Mouse (Mus musculus) adrenal gland, postnatal 4 days (tissue): ENCODE data around the gene Zfhx3. TPM values are rescaled to one million over a fixed set of nuclear protein-coding genes. Genes with fewer than 3 reads are reported as not detected.

ENCODE experiments used
- DNase-seq, 2 experiments: peaks; one replicate each; pipeline ENCODE4 v3.0.0; 2021 to 2022; ENCODE audit warnings: low spot score in 2 of 2, mixed read lengths in 2 of 2
- total RNA-seq, 2 experiments: library from RNA; stranded (reverse); gene quantifications; 2 replicates each; pipeline ENCODE4 v1.2.3; 2021

The Zfhx3 gene
- total RNA-seq, 2 experiments from 2014 or later = 38.1 to 42.0 TPM

GRCm38 (mm10) chr8:108909455-108909854, 967.0 kb downstream of the Zfhx3 start:
- no peak for DNase-seq

DNA sequence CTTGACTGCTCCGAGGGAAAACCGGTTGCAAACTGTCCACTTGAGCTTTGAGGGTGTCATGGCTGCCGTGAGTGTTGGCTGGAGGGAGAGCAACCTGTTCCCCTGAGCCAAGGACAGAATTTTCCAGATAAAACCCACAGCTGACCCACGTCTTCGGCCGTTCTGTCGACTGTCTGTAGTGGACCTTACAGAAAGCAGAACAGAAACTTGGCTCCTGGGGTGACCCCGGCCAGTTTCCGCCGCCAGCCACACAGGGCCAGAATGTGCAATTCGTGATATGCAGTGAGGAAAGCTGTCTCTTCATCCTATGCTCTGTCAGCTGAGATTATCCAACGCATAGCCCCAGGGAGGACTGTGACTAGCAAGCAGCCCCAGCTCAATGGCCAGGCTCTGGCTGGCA, 968.4 kb downstream of the Zfhx3 start:
- DNase-seq = no peak

DNA sequence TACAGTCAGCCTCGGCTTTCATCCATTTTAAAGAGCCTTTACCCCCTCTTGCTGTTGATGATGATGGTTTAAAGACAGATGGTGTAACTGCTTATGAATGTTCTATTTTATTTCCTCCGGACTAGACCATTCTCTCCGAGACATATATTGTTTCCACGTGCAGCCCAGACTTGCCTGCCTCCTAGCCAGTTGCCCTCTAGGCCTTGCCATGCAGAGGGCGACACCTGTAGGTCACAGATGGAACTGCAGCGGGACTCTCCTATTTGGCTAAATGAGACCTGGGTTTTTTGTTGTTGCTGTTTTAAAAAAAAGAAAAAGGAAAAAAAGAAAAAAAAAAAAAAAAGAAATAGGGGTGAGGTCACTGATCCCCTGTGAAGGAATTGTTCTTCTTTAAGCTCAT, 969.1 kb downstream of the Zfhx3 start:
- DNase-seq = peak; percentile 63 to 79

DNA sequence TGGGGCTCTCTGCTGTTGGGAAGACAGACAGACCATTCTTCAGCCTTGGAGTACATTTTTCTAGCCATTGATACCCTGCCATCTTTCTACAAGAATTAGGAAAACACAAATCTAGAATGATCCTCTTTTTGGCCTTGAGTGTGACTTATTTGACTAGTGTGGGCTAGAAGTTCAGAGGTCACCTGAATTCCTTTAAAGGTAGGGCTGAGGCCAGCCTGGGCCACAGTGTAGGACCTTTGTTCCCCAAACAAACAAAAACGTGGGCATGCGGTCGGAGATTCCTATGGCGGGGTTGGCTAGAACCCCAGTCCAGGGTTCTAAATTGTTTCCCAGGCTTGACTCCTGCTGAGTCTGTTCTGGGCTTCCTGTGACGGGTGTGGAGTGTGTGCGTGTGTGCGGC, 970.6 kb downstream of the Zfhx3 start:
- DNase-seq = no peak

DNA sequence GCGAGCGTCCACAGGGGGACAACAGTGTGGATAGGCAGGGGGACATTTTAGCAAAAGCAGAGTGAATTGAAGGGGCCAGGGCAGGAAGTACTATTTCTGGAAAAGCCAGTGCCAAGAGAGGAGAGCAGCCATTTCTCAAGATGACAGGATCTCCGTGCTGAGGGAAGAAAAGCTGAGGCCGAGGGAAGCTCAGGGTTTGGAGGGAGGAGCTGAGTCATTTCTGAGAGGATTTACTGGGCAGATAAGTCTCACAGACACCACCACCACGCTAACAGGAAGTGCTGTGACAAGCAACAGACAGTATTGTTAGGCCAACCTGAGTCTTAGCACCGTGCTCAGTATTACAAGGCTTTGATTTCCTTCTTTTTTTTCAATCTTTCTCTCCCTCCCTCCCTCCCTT, 973.0 kb downstream of the Zfhx3 start:
- DNase-seq = no peak

DNA sequence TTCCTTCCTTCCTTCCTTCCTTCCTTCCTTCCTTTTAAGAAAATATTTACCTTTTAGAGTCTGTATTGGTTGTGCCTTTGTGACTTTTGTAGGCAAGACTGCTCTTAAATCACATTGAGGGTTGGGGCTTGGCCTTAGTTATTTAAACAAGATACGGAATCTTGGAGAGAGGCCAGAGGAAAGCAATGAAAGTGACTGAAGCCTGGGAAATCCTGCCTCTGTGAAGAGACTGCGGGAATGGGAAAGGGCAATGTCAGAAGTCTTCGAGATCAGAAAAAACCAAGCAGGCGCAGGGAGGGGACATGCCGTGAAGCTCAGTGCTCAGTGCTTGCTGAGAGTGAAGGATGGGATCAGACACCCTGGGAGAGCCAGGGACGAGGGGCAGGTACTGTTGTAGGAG, 973.4 kb downstream of the Zfhx3 start:
- no peak for DNase-seq

- DNase-seq = no peak
Observed at GRCm38 (mm10) chr8:108920151-108920550, 977.7 kb downstream of the Zfhx3 start.

DNA sequence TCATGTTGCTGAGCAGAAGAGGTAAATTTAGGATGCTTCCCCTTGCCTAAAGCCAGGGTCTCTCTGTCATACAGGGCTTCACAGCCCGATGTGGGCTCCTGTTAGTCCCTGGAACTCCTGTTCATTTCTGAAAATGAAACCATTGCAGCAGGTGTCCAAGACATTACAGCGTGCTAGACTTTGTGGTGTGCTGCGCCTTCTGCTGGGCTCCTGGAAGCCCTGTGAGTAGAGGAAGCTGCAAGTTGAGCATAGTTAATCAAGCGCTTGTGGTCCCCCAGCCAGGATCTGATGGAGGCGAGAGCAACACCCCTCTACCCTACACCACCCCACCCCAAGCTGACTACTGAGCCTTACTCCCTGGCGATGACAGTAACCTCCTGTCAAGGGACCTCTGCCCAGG, 980.7 kb downstream of the Zfhx3 start:
- DNase-seq = no peak

DNA sequence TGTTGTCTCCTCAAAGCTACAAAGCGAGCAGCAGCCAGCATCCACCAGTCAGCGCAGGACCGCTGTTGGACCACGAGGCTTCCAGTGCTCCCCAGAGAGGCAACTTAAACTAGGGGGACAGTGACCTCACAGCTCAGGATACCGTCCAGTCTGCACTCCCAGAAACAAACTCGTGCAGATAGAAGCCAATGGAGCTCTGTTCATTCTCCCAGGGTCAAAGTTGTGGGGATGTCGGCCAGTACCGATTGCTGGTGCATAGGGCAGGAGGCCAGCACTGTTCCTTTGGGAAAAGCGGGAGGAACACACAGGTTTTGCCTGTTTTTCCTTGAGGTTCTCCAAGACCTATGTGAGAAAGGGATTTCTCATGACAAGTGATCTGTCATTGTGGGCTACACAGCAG, 982.1 kb downstream of the Zfhx3 start:
- no peak for DNase-seq

- DNase-seq = no peak
Observed at GRCm38 (mm10) chr8:108926106-108926505, 983.7 kb downstream of the Zfhx3 start.

GRCm38 (mm10) chr8:108930635-108931034, 988.2 kb downstream of the Zfhx3 start:
- no peak for DNase-seq

GRCm38 (mm10) chr8:108931837-108932236, 989.4 kb downstream of the Zfhx3 start:
- DNase-seq = no peak

- no peak for DNase-seq
Observed at GRCm38 (mm10) chr8:108932729-108933128, 990.3 kb downstream of the Zfhx3 start.

- DNase-seq = no peak
Observed at GRCm38 (mm10) chr8:108935834-108936694, 993.6 kb downstream of the Zfhx3 start.

DNA sequence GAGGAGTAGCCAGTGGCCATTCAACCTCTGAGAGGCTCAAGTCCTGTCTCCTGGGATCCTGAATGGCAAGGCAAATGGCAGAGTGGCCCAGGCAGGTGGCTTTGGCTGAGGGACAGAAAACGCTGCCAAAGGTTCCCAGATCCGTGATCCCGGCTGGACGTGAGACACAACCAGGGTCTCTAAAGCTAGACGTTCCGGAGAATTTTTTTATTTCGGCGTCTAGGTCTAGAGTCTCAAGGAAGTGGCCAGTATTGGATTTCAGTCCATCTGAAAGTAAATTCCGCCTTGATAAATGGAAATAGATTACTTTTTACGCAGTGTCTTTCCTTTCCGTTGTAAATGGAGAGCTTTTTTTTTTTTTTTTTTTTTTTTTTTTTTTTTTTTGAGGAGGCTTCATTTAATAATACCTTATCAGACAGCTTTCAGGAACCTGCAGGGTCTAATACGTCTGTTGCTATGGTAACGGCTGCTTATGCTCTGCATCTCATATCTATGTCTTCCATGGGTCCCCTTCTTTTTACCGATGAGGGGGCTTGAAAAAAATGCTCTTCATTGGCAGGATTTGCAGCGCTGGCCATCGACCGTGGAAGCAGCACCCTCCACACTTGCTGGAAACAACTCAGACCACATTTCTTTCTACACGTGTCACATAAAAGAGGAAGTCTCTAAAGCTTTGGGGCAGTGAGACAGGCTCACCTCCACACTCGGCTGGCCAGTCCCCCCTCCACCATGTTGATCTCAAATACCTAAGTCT, 994.4 kb downstream of the Zfhx3 start:
- DNase-seq = no peak

DNA sequence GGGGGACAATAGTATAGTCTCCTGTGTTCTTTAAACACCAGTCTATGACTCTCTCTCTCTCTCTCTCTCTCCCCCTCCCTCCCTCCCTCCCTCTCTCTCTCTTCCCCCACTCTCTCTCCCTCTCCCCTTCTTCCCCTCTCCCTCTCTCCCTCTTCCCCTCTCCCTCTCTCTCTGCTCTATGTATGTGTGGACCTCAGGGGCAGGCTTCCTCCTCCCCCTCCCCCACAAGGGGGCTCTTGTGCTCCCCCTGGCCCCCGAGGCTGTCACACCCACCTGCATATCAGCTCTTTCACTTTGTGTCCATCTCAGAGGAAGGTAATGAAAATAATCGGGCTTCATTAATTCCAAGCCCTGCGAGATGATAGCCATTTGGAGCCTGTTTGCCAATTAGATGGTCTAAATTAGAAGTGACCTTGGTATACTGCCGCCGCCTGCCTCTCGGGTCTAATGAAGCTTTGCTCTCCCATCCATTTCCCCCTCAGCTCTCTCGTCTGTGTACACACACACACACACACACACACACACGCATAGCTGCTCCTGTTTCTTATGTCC, 995.5 kb downstream of the Zfhx3 start:
- DNase-seq = no peak

DNA sequence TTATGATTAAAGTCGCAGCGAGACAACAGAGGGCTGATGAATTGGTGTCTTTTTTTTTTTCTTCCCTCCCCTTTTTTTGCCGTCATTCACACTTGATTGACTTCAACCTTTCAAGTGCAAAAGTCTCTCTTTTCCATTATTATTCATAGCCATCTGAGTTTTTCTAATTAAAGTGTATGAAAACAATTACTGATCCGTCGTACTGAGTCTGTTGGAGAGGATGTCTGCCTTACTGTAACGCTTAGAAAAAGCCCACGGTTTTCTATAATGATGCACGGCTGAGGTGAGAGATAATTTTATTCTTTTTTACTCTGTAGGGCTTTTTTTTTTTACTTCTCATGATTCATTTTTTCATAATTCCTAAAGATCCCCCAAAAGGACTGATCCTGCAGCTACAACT, 1000.2 kb downstream of the Zfhx3 start:
- no peak for DNase-seq

DNA sequence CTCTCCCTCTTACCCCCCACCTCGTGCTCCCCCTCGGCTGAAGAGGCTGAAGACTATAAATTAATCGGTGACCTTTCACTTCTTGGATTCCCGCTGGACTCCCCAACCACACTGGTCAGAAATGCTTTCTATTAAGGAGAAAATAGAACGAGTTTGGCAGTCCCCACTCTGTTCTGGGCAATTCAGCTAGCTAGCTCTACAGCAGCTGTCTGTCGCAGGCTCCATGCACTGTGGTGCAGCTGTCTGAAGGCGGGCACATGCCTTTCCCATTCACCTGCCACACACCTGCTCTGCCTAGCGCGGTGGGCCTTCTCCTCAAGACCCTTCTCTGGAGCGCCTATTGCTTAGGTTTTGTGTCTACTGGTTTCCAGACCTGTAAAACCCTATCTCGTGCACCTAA, 1000.7 kb downstream of the Zfhx3 start:
- no peak for DNase-seq

DNA sequence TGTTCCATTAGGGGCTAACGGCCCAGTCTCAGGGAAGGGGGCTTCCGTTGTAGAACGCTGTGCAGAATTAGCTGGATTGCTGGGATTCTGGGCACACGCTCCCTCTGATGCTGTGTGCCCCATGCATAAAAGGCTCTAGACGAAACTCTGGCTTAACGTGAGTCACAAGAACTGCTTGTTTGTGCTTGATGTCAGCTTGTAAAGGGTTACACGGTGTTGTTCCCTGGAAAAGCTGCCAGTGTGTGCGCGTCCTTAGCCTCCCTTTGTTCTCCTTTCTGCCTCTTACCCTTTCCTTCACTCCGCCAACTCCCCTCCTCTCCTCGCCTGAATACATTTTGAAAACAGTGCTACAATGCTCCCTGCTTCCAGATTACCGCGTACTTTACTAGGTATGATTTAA, 1001.9 kb downstream of the Zfhx3 start:
- no peak for DNase-seq

DNA sequence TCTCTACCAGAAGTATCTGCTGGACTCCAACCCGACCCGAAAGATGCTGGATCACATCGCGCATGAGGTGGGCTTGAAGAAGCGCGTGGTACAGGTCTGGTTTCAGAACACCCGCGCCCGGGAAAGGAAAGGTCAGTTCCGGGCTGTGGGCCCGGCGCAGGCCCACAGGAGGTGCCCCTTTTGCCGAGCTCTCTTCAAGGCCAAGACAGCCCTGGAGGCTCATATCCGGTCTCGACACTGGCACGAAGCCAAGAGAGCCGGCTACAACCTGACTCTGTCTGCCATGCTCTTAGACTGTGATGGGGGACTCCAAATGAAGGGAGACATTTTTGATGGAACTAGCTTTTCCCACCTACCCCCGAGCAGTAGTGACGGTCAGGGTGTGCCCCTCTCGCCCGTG, 1007.9 kb downstream of the Zfhx3 start:
- DNase-seq = no peak

- DNase-seq = no peak
Observed at GRCm38 (mm10) chr8:108951560-108951959, 1009.1 kb downstream of the Zfhx3 start.

GRCm38 (mm10) chr8:108956416-108956815, 1014.0 kb downstream of the Zfhx3 start:
- no peak for DNase-seq
